ENCODE assay signal across 17 mouse cellular contexts in genomic region chr7:123188462-123188861, GRCm38 (mm10). TPM values are rescaled to one million over a fixed set of nuclear protein-coding genes. Genes with fewer than 3 reads are reported as not detected.
"Had no signal": no experiment of that assay in that cellular context is flagged by ENCODE, and none has a peak within 500 bp of the region (broad histone marks: within the 10 kb centered on the region; RNA-seq: fewer than 3 reads in every experiment).

No protein-coding gene starts in this region.

- DNase-seq: kidney, postnatal 10 days; kidney, postnatal 4 days; left cerebral cortex, postnatal 4 days; lung, adult 2 months; lung, postnatal 36 days; midbrain, embryonic 14.5 days; right cerebral cortex, postnatal 4 days; spleen, adult 18-20 months; thymus, adult 18-20 months; thymus, postnatal 25 days had no signal

- H3K9ac ChIP-seq: limb, embryonic 13.5 days; liver, embryonic 15.5 days; neural tube, embryonic 15.5 days had no signal

- H3K4me3 ChIP-seq: layer of hippocampus, adult 2 months; limb, embryonic 13.5 days; liver, embryonic 15.5 days; myocyte; neural tube, embryonic 15.5 days had no signal

- H3K27me3 ChIP-seq: limb, embryonic 13.5 days; liver, embryonic 15.5 days; neural tube, embryonic 15.5 days had no signal

- H3K9me3 ChIP-seq: limb, embryonic 13.5 days; liver, embryonic 15.5 days; neural tube, embryonic 15.5 days had no signal

- ATAC-seq: lung, postnatal 0 days had no signal

- H3K4me1 ChIP-seq: limb, embryonic 13.5 days; neural tube, embryonic 15.5 days had no signal

- H3K4me2 ChIP-seq: limb, embryonic 13.5 days; liver, embryonic 15.5 days; neural tube, embryonic 15.5 days had no signal

- H3K27ac ChIP-seq: layer of hippocampus, adult 2 months; limb, embryonic 13.5 days; liver, embryonic 15.5 days; neural tube, embryonic 15.5 days had no signal

RNA-seq across cellular contexts. Expression of gene Slc5a11, which starts 26.1 kb away (rescaled TPM):
- total RNA-seq: left cerebral cortex, postnatal 4 days had no signal
- polyA plus RNA-seq: lung, postnatal 0 days; myocyte; neural tube, embryonic 11.5 days had no signal
